Mouse (Mus musculus): ENCODE measurements around the gene Gm26602.

DNA sequence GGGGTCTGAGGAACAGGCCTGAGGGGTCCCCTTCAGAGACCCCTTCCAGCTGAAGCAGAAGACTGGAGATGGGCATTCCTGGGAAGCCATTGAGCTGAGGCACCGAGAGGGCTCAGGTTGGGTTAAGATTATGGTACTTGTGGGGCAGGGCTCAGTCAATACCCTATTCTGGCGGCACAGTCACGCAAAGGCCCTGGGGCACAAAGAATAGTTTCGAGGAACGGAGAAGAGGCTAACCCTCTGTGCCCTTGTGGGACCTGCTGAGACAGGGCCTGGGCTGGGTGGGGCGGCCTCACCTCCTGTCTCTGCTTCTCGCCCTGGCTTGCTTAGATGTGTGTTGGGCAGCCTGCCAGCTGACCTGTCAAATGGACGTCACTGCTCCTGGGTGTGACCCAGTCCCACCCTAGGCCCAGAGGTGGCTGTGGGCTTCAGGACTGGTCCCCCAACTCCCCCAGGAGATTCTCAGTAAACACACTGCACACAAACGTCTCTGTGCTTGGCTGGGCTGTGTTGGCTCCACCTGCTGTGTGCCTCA is 22.6 kb downstream of the Gm26602 start:
- no peak for TF ChIP-seq CTCF (IDR thresholded peaks at IDR 0.05)
- TF ChIP-seq EP300 (IDR thresholded peaks at IDR 0.05): no peak

Measured in lung, postnatal 0 days (tissue).